Mouse (Mus musculus) adrenal gland, adult (tissue): ENCODE measurements at regions not wholly inside any gene's neighbourhood (a gene's known extent, or its start where the extent isn't known, plus 50 kb on each side); places are given as distances from the start of the nearest gene placed in this dataset.
"Not testable (repeated sequence)": the region's sequence is repeated elsewhere in the genome, so short reads cannot be mapped to it uniquely, and the experiment has no call there.

ENCODE experiments used
- DNase-seq, 2 experiments: peaks; one replicate each; pipeline ENCODE4 v3.0.0; 2022 to 2023; ENCODE audit warnings: low spot score in 1 of 2; ENCODE audit not compliant: inconsistent age in 2 of 2

- peak in 1 of 2 experiments; percentile 49 for DNase-seq
Observed at GRCm38 (mm10) chr10:27761402-27761801, 141.8 kb upstream of the Lama2 start.

GRCm38 (mm10) chr10:27802368-27802767 is 182.8 kb upstream of the Lama2 start:
- DNase-seq, result no peak

GRCm38 (mm10) chr10:27809539-27809938 is 190.0 kb upstream of the Lama2 start:
- DNase-seq, result no peak

- not testable (repeated sequence) for DNase-seq
Observed at GRCm38 (mm10) chr10:27825671-27826070, 206.1 kb upstream of the Lama2 start.

- DNase-seq, result no peak
Observed at GRCm38 (mm10) chr10:27828346-27828745, 208.8 kb upstream of the Lama2 start.

GRCm38 (mm10) chr10:27838666-27839065 is 219.1 kb upstream of the Lama2 start:
- DNase-seq, result no peak

- DNase-seq, result no peak
Observed at GRCm38 (mm10) chr10:27841042-27841709, 221.6 kb upstream of the Lama2 start.

GRCm38 (mm10) chr10:27843010-27843409 is 223.5 kb upstream of the Lama2 start:
- no peak for DNase-seq

- DNase-seq, result peak; percentile 19 to 71
Observed at GRCm38 (mm10) chr10:27863625-27864024, 211.0 kb upstream of the Ptprk start.

- no peak for DNase-seq
Observed at GRCm38 (mm10) chr10:27880867-27881266, 193.8 kb upstream of the Ptprk start.

GRCm38 (mm10) chr10:27891778-27892512 is 182.7 kb upstream of the Ptprk start:
- DNase-seq, result no peak

- DNase-seq, result no peak
Observed at GRCm38 (mm10) chr10:27916406-27916805, 158.2 kb upstream of the Ptprk start.

- no peak for DNase-seq
Observed at GRCm38 (mm10) chr10:27927266-27927665, 147.4 kb upstream of the Ptprk start.

GRCm38 (mm10) chr10:27942136-27942535 is 132.5 kb upstream of the Ptprk start:
- no peak for DNase-seq

- no peak for DNase-seq
Observed at GRCm38 (mm10) chr10:27949127-27949526, 125.5 kb upstream of the Ptprk start.

GRCm38 (mm10) chr10:27968202-27968601 is 106.4 kb upstream of the Ptprk start:
- no peak for DNase-seq

GRCm38 (mm10) chr10:27984047-27984446 is 90.6 kb upstream of the Ptprk start:
- no peak for DNase-seq

- no peak for DNase-seq
Observed at GRCm38 (mm10) chr10:27985068-27985467, 89.6 kb upstream of the Ptprk start.

GRCm38 (mm10) chr10:27987026-27987425 is 87.6 kb upstream of the Ptprk start:
- no peak for DNase-seq

GRCm38 (mm10) chr10:27988066-27988465 is 86.6 kb upstream of the Ptprk start:
- DNase-seq, result peak in 1 of 2 experiments; percentile 18

GRCm38 (mm10) chr10:27990359-27991056 is 84.1 kb upstream of the Ptprk start:
- DNase-seq, result no peak

- no peak for DNase-seq
Observed at GRCm38 (mm10) chr10:27991057-27991365, 83.6 kb upstream of the Ptprk start.
